Mouse (Mus musculus) liver (tissue): Measurements from ENCODE around the gene Svs4.
"Not testable (repeated sequence)": the region's sequence is repeated elsewhere in the genome, so short reads cannot be mapped to it uniquely, and the experiment has no call there.

ENCODE experiments used
- DNase-seq: peaks from one replicate; pipeline ENCODE4 v3.0.0-alpha.2; 2020; ENCODE audit warnings: mixed read lengths

Gene Svs4

DNA sequence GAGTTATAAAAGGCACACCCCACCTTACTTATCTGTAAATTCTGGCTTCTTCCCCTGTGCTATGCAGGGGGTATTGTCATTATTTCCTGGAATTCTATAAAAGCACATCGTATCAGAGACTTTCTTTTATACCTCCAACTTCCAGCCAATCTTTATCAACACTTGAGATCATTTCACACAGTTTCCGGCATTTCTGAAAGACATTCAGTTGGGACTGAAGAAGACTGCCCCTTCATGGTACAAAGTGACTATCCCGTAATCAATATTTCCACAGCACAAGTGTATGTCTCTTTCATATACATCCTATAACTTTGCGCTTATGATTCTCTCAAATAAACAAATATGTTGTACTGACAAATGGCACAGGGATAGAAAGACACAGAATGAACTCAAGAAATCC lies at the start of gene Svs4:
Gene Svs4, minus strand, starts transcription at position 101 of the 400 bp plus-strand sequence.
- DNase-seq, result no peak

DNA sequence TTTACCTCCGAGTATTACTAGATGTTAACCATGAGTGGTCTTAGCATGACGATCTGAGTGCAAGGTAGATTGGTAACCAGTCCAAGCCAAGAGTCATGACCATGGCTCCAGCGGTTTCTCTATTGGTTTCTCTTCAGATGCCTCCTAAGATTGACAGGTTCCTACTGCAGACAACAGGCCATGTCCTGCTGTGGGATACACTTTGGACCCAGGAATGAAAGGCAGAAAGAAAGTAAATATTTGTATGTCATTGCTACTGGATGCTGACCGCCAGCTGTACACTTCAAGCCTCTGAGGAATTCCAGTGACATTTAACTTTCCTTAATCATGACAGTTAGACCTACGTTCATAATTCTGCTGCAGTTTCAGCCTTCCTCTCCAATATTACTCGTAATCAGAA lies 42.7 kb upstream of the Svs4 start:
- no peak for DNase-seq

DNA sequence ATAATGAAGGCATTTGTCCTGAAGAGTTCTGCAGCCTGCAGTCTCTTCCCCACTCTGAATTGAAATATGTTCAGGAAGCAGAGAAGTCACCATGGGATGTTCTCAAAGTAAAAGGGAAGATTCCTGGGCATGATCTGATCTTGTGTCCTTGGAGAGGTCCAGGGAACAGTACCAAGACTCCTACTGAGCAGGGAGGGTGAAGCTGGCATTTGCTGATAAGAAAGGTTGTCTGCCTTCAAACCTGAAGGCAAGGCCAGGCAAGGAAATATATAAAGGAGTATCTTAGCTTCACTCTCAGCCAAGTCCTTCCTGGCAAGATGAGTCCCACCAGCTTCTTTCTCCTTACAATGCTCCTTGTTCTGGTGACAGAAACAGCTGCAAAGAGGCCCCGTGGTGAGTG lies 38.2 kb upstream of the Svs4 start, which contains the start of gene Svs6:
Gene Svs6, plus strand, starts transcription at position 301 of the 400 bp plus-strand sequence.
- not testable (repeated sequence) for DNase-seq

DNA sequence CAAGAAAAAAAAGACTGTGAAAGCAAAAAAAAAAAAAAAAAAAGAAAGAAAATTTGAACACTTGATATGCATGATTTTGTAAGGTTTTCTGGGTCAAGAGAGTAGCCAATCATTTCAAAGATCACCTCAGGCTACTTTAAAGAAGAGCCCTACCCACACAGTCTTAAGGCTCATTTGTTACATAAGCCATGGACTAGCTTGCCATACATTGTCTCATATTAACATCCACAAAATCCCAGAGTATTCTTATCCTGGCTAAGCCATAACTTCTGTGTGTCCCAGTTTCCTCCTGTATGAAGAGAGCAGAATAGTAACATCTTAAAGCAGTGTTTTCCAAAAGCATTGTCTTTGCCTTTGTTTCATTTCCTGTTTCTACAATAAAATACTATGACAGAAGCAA lies 37.2 kb upstream of the Svs4 start:
- not testable (repeated sequence) for DNase-seq

DNA sequence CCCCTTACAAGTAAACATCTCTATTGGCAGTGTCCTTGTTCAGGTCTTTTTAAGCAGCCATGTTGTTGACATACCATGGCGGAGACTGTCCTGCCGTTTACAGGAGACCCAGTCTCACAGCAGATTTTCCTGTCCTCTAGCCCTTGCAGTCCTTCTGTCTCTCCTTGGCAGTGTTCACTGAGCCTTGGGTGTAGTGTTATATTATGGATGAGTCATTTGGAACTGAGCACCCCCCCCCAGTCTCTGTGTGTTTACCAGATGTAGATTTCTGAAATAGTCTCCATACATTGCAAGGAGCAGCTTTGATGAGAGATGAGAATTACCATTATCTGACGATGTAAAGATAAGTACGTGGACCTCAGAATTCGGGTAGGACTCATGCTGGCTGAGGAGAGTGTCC lies 34.3 kb upstream of the Svs4 start:
- DNase-seq, result no peak

DNA sequence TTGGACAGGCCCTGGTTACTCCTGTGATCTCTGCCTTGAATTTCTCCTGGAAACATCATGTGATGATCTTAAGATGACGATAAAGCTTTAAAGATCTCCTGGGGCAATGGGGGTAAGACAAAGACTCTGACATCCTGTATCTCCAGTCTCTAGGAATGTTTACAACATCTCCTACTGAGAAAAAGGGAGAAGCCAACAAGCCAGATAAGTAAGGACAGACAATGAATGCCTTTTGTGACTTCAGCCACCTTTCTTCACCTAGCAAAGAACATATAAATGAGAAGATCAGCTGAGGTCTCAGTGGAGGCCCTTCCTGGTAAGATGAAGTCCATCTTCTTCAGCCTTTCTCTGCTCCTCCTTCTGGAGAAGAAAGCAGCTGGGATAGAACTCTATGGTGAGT lies 10.7 kb upstream of the Svs4 start, which contains the start of gene Svs3a:
Gene Svs3a, plus strand, starts transcription at position 301 of the 400 bp plus-strand sequence.
- DNase-seq, result not testable (repeated sequence)

DNA sequence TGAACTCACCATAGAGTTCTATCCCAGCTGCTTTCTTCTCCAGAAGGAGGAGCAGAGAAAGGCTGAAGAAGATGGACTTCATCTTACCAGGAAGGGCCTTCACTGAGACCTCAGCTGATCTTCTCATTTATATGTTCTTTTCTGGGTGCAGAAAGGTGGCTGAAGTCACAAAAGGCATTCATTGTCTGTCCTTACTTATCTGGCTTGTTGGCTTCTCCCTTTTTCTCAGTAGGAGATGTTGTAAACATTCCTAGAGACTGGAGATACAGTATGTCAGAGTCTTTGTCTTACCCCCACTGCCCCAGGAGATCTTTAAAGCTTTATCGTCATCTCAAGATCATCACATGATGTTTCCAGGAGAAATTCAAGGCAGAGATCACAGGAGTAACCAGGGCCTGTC lies 21.7 kb downstream of the Svs4 start, which contains the start of gene Svs3b:
Gene Svs3b, minus strand, starts transcription at position 101 of the 400 bp plus-strand sequence.
- DNase-seq, result not testable (repeated sequence)

DNA sequence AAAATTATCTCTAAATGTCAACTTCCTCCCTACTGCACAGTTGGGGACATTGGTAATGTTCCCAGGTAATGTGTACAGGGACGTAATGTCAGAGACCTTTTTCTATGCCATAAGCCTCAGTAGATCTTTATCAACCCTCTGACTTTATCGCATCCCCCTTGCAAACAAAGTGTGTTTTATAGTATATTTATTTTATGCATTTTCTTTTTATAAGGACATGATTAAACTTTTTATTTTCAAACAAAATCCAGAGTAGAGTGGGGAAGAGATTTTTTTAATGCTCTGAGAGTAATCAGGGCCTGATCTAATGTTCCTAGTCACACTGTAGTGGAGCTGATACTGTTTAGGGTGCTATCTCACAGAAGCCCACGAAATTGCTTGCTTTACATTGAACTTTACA lies 39.9 kb downstream of the Svs4 start, which contains the start of gene Svs2:
Gene Svs2, minus strand, starts transcription at position 101 of the 400 bp plus-strand sequence.
- DNase-seq, result no peak

DNA sequence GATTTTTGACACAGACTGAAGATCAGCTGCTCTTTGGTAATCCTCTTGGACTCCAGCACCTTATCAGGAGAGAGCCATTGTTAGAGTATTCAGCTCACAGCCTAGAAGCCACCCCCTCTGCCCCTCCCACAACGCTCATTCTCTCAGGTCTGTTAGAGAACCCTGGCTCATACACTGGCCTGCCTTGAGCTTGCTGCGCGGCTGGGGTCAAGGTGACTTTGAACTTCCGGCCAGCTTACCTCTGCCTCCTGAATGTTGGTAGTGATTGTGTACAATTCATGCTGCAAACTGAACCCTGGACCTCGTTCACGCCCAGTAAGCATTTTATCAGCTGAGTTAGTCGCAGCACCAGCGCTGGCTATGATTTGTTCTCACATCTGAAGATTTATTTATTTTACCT lies 45.6 kb downstream of the Svs4 start:
- DNase-seq, result no peak

DNA sequence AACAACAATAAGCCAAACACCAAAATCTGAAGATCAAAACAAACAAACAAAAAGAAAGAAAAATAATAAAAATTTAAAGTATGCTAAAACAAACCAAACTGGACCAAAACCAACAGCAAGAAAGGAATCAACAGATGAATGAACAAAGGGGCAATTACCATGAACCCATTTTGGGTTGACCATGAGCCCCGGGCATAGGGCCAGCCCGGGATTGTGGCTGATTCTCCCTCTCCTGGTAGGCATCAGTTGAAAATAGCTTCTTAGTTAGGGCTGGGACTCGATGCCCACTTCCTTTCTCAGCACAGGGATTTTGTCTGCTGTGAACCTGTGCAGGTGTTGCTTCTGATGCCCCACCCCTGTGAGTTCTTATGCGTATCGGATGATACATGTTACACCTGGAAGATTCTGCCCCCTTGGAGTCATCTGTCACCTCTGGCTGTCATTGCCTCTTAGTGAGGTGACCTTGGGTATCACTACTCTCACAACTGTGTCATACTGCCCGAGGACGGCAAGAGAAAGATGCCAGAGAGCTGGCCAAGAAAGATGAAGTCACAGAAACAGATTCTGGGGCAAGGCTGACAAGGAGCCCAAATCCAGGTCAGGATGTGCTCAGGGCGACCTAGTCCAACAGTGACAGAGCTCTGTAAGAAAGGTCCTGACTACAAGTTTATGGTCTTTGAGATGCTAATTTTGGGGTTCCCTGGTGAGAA lies 49.7 kb downstream of the Svs4 start:
- no peak for DNase-seq
